Mouse (Mus musculus): Measurements from ENCODE around the gene Anapc11.

The Anapc11 gene

GRCm38 (mm10) chr11:120654741-120655140, 56.5 kb downstream of the Anapc11 start:
- no peak for DNase-seq (ENCODE audit: low spot score in 2 of 2)

DNA sequence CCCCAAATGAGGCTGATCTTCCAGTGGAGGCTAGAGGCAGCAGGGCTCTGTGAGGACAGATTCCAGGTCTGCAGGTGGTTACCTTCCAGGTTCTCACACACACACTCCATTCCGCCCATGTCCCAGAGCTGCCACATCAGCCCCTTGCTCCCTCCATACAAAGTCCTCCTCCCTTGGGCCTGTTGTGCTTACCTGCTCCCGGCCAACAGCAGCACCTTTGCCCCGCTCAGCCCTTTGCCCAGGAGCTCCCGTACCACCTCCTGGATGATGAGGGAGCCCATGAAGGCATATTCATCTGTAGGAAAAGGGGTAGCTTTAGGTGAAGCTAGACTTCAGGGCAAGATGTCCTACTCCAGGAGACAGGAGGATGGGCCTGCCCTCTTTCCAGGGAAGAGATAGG, 59.1 kb downstream of the Anapc11 start:
- DNase-seq (ENCODE audit: low spot score in 2 of 2): no peak
